In genomic region chr8:70701982-70702841, GRCm38 (mm10) we compare ENCODE assay signal across 9 mouse cellular contexts. TPM values are rescaled to one million over a fixed set of nuclear protein-coding genes. Genes with fewer than 3 reads are reported as not detected.
DNase-seq lines count a peak whose midpoint lies in the region; ATAC-seq and TF ChIP-seq lines count a peak whose summit lies in the region.
"Had no signal": no experiment of that assay in that cellular context is flagged by ENCODE, and none has a peak within 500 bp of the region (broad histone marks: within the 10 kb centered on the region; RNA-seq: fewer than 3 reads in every experiment).

No protein-coding gene starts in this region.

- peaks cover 30% of the 10 kb centered on the region for H3K4me1 ChIP-seq in heart, embryonic 12.5 days (replicated peaks)
- peaks cover 29% of the 10 kb centered on the region for H3K4me1 ChIP-seq in limb, embryonic 15.5 days

- ATAC-seq in heart, embryonic 12.5 days (ENCODE audit: insufficient number of reproducible peaks, low FRiP score) = no peak
- ATAC-seq in limb, embryonic 15.5 days (ENCODE audit: insufficient number of reproducible peaks, low FRiP score, low TSS enrichment, low read depth) = no peak

- H3K9ac ChIP-seq in heart, embryonic 12.5 days = no peak overlapping the region; the same call in 1 of the 2 replicates
- H3K9ac ChIP-seq in limb, embryonic 15.5 days = no peak overlapping the region

- H3K4me2 ChIP-seq in heart, embryonic 12.5 days = peak overlapping the region; percentile 87; the same call in 1 of the 2 replicates
- H3K4me2 ChIP-seq in limb, embryonic 15.5 days = peak overlapping the region; percentile 53

- no peaks in the 10 kb centered on the region for H3K27me3 ChIP-seq in C2C12 (ENCODE audit: control insufficient read depth, insufficient read depth, insufficient read length)
- H3K27me3 ChIP-seq in heart, embryonic 12.5 days (replicated peaks) = no peaks in the 10 kb centered on the region
- no peaks in the 10 kb centered on the region for H3K27me3 ChIP-seq in limb, embryonic 15.5 days

- peaks cover 10% of the 10 kb centered on the region for H3K79me3 ChIP-seq in C2C12 (ENCODE audit: low read depth)

- peaks cover 33% of the 10 kb centered on the region for H3K79me2 ChIP-seq in C2C12 (ENCODE audit: control insufficient read depth, insufficient read depth)

- no peak for TF ChIP-seq CTCF in C2C12 (IDR thresholded peaks at IDR 0.05; ENCODE audit: control insufficient read depth, insufficient read depth, insufficient read length)

- peak overlapping the region; percentile 5; the same call in 1 of the 2 replicates for H3K27ac ChIP-seq in heart, embryonic 12.5 days (ENCODE audit: poor library complexity, severe bottlenecking)
- peak overlapping the region; percentile 57 for H3K27ac ChIP-seq in limb, embryonic 15.5 days

- DNase-seq in cerebellum, adult 9-10 months = peak; percentile 62
- no peak for DNase-seq in cerebellum, adult 11 months
- DNase-seq in ovary, postnatal 36 days (ENCODE audit: low spot score) = no peak
- DNase-seq in right cerebral cortex, postnatal 10 days (ENCODE audit: low spot score in 2 of 2) = no peak
- no peak for DNase-seq in layer of hippocampus, postnatal 25 days (ENCODE audit: extremely low spot score in 1 of 2, low spot score in 1 of 2)

- H3ac ChIP-seq in C2C12 (ENCODE audit: control insufficient read depth, insufficient read length, low read depth) = no peak overlapping the region

- no peaks in the 10 kb centered on the region for H3K9me3 ChIP-seq in heart, embryonic 12.5 days (replicated peaks)
- no peaks in the 10 kb centered on the region for H3K9me3 ChIP-seq in limb, embryonic 15.5 days

- no peak overlapping the region for H3K4me3 ChIP-seq in C2C12 (ENCODE audit: insufficient read depth, poor library complexity, severe bottlenecking)
- no peak overlapping the region for H3K4me3 ChIP-seq in heart, embryonic 12.5 days
- peak overlapping the region; percentile 71 for H3K4me3 ChIP-seq in limb, embryonic 15.5 days

- WGBS in heart, embryonic 12.5 days = 85% methylated on average over 2 of the region's 2 CpGs
- WGBS in limb, embryonic 15.5 days = 77% methylated on average over 2 of the region's 2 CpGs

- no peaks in the 10 kb centered on the region for H3K36me3 ChIP-seq in C2C12 (ENCODE audit: control insufficient read depth, insufficient read depth)
- H3K36me3 ChIP-seq in heart, embryonic 12.5 days = peaks cover 25% of the 10 kb centered on the region
- 0 out of 2 replicates have a peak, but pooled peaks cover 5% of the 10 kb centered on the region for H3K36me3 ChIP-seq in limb, embryonic 15.5 days

TF ChIP-seq in C2C12, 6 proteins besides CTCF, POLR2A, EP300 and RAD21:
- TF ChIP-seq MYOD1 (IDR thresholded peaks at IDR 0.05; ENCODE audit: control insufficient read depth, insufficient read length, low read depth) (no peak), MAX (IDR thresholded peaks at IDR 0.05) (peak; percentile 21)
TF ChIP-seq in C2C12: peak in this region for 1.

RNA-seq across cellular contexts. Expression of gene Iqcn, which starts 1.0 kb away (rescaled TPM):
- 0.01 TPM for polyA plus RNA-seq in C2C12 (2012; fragmentation: generic; extraction: Trizol)
- 0.04 and 0.06 TPM in 2 replicates for polyA plus RNA-seq in heart, embryonic 12.5 days (2016; fragmentation: Nextera tagmentation; extraction: Ambion mirVana)
- polyA plus RNA-seq in limb, embryonic 15.5 days (2015; fragmentation: Nextera tagmentation; extraction: Ambion mirVana) = 0.04 TPM in 2 replicates
- under 1 TPM; 0.05 to 0.12 TPM for total RNA-seq in layer of hippocampus, postnatal 25 days (2021)

RNA-seq across cellular contexts. Expression of gene Jund, which starts 3.5 kb away (rescaled TPM):
- 128 TPM for polyA plus RNA-seq in C2C12 (2012; fragmentation: generic; extraction: Trizol)
- polyA plus RNA-seq in heart, embryonic 12.5 days (2016; fragmentation: Nextera tagmentation; extraction: Ambion mirVana) = 183 and 206 TPM in 2 replicates
- 69.8 and 81.5 TPM in 2 replicates for polyA plus RNA-seq in limb, embryonic 15.5 days (2015; fragmentation: Nextera tagmentation; extraction: Ambion mirVana)
- 100 to 1,000 TPM; 181 to 194 TPM for total RNA-seq in layer of hippocampus, postnatal 25 days (2021)

RNA-seq across cellular contexts. Expression of gene Gm3336, which starts 16.1 kb away (rescaled TPM):
- not detected for polyA plus RNA-seq in C2C12 (2012; fragmentation: generic; extraction: Trizol)
- polyA plus RNA-seq in heart, embryonic 12.5 days (2016; fragmentation: Nextera tagmentation; extraction: Ambion mirVana) = not detected in 2 replicates
- not detected in 2 replicates for polyA plus RNA-seq in limb, embryonic 15.5 days (2015; fragmentation: Nextera tagmentation; extraction: Ambion mirVana)
- total RNA-seq in layer of hippocampus, postnatal 25 days (2021) = not detected
- total RNA-seq: gastrocnemius, postnatal 36 days had no signal

RNA-seq across cellular contexts. Expression of gene Pde4c, which starts 21.3 kb away (rescaled TPM):
- 0.01 TPM for polyA plus RNA-seq in C2C12 (2012; fragmentation: generic; extraction: Trizol)
- 0.05 and 0.09 TPM in 2 replicates for polyA plus RNA-seq in heart, embryonic 12.5 days (2016; fragmentation: Nextera tagmentation; extraction: Ambion mirVana)
- polyA plus RNA-seq in limb, embryonic 15.5 days (2015; fragmentation: Nextera tagmentation; extraction: Ambion mirVana) = 0.05 and 0.16 TPM in 2 replicates
- 1 to 10 TPM in 1 of 2 experiments, under 1 TPM in 1; 0.89 to 1.2 TPM for total RNA-seq in layer of hippocampus, postnatal 25 days (2021)

RNA-seq across cellular contexts. Expression of gene Lsm4, which starts 29.2 kb away (rescaled TPM):
- polyA plus RNA-seq in C2C12 (2012; fragmentation: generic; extraction: Trizol) = 300 TPM
- 289 and 301 TPM in 2 replicates for polyA plus RNA-seq in heart, embryonic 12.5 days (2016; fragmentation: Nextera tagmentation; extraction: Ambion mirVana)
- polyA plus RNA-seq in limb, embryonic 15.5 days (2015; fragmentation: Nextera tagmentation; extraction: Ambion mirVana) = 199 and 201 TPM in 2 replicates
- 10 to 100 TPM; 66.2 to 67.4 TPM for total RNA-seq in layer of hippocampus, postnatal 25 days (2021)
